Mouse (Mus musculus) stomach, embryonic 16.5 days (tissue): ENCODE results near the gene Cacna2d3. TPM values are rescaled to one million over a fixed set of nuclear protein-coding genes. Genes with fewer than 3 reads are reported as not detected.
A peak's percentile ranks its signal among the peaks of the same experiment; 100 is the strongest.

ENCODE experiments used
- ATAC-seq: fragments of 200-750 bp; cut with Nextera tagmentation; 2 replicates; pipeline ENCODE4 v1.8.0; 2017; ENCODE audit warnings: moderate number of reproducible peaks, moderate TSS enrichment; ENCODE audit not compliant: insufficient read depth, low FRiP score
- H3K27ac ChIP-seq: fragments of 300-500 bp; sonication (generic); 2 replicates; pipeline ENCODE4 v1.5.1; 2014; ENCODE audit warnings: low read length
- H3K27me3 ChIP-seq: fragments of 300-500 bp; sonication (generic); 2 replicates; pipeline ENCODE4 v1.6.1; 2014; ENCODE audit warnings: low read length, control low read depth, mixed read lengths; ENCODE audit not compliant: control insufficient read depth, insufficient read depth
- H3K36me3 ChIP-seq: fragments of 300-500 bp; sonication (generic); 2 replicates; pipeline ENCODE4 v1.6.1; 2014; ENCODE audit warnings: low read length; ENCODE audit not compliant: control insufficient read depth, insufficient read depth
- H3K4me1 ChIP-seq: fragments of 300-500 bp; sonication (generic); 2 replicates; pipeline ENCODE4 v1.6.1; 2014; ENCODE audit warnings: low read length, control low read depth, mixed read lengths; ENCODE audit not compliant: control insufficient read depth, insufficient read depth
- H3K4me2 ChIP-seq: fragments of 300-500 bp; sonication (generic); 2 replicates; pipeline ENCODE4 v1.6.1; 2014; ENCODE audit warnings: low read depth, low read length, mixed read lengths
- H3K4me3 ChIP-seq: fragments of 300-500 bp; sonication (generic); replicated peaks from 2 replicates; pipeline ENCODE4 v1.5.1; 2014; ENCODE audit warnings: mild to moderate bottlenecking, low read length
- H3K9ac ChIP-seq: fragments of 300-500 bp; sonication (generic); 2 replicates; pipeline ENCODE4 v1.6.1; 2014; ENCODE audit warnings: low read length
- H3K9me3 ChIP-seq: fragments of 300-500 bp; sonication (generic); replicated peaks from 2 replicates; pipeline ENCODE4 v1.6.1; 2016; ENCODE audit warnings: low read length, control low read depth; ENCODE audit not compliant: control insufficient read depth
- WGBS: fragments of 180-500 bp; shearing (Covaris S2); extraction: QIAGEN DNeasy Blood & Tissue Kit; methylation state at CpG from one replicate; pipeline ENCODE4 v1.1.7; 2014; 5-methylcytosine and 5-hydroxymethylcytosine counted together
- polyA plus RNA-seq: library from polyadenylated mRNA; unstranded; fragments of >200 nt; fragmentation: Nextera tagmentation; extraction: Ambion mirVana; gene quantifications from 2 replicates; pipeline ENCODE4 v1.2.1, GENCODE M21; 2015

Cacna2d3 gene
- polyA plus RNA-seq, 1 experiment from 2014 or later: 1.6 TPM

GRCm38 (mm10) chr14:28953409-28953808, 768.3 kb downstream of the Cacna2d3 start:
- WGBS: 33% methylated on average over 5 of the region's 5 CpGs
- ATAC-seq: no peak
- Histone ChIP-seq H3K4me3 (no peak overlapping the region), H3K9ac (no peak overlapping the region), H3K4me1 (no peaks in the 10 kb centered on the region; the same call in 1 of the 2 replicates), H3K36me3 (no peaks in the 10 kb centered on the region), H3K9me3 (no peaks in the 10 kb centered on the region), H3K27me3 (no peaks in the 10 kb centered on the region), H3K27ac (no peak overlapping the region), H3K4me2 (no peak overlapping the region)

GRCm38 (mm10) chr14:28950499-28950898, 771.2 kb downstream of the Cacna2d3 start:
- no peak overlapping the region for H3K4me3 ChIP-seq
- no peak for ATAC-seq
- no peak overlapping the region for H3K9ac ChIP-seq
- 91% methylated on average over 2 of the region's 2 CpGs for WGBS
- no peaks in the 10 kb centered on the region for H3K4me1 ChIP-seq
- no peak overlapping the region for H3K4me2 ChIP-seq
- H3K27ac ChIP-seq: no peak overlapping the region
- no peaks in the 10 kb centered on the region for H3K27me3 ChIP-seq
- no peaks in the 10 kb centered on the region for H3K36me3 ChIP-seq
- H3K9me3 ChIP-seq: no peaks in the 10 kb centered on the region

GRCm38 (mm10) chr14:28949785-28950184, 771.9 kb downstream of the Cacna2d3 start:
- H3K27ac ChIP-seq: no peak overlapping the region
- H3K4me1 ChIP-seq: no peaks in the 10 kb centered on the region
- no peaks in the 10 kb centered on the region for H3K9me3 ChIP-seq
- no peak overlapping the region for H3K4me3 ChIP-seq
- H3K36me3 ChIP-seq: no peaks in the 10 kb centered on the region
- no peaks in the 10 kb centered on the region for H3K27me3 ChIP-seq
- no peak overlapping the region for H3K4me2 ChIP-seq
- ATAC-seq: no peak
- WGBS: 88% methylated on average over 1 of the region's 1 CpGs
- H3K9ac ChIP-seq: no peak overlapping the region

GRCm38 (mm10) chr14:28948019-28948850, 773.4 kb downstream of the Cacna2d3 start:
- no peak for ATAC-seq
- no peaks in the 10 kb centered on the region for H3K4me1 ChIP-seq
- H3K4me3 ChIP-seq: no peak overlapping the region
- no peak overlapping the region for H3K9ac ChIP-seq
- no peaks in the 10 kb centered on the region for H3K27me3 ChIP-seq
- 78% methylated on average over 7 of the region's 7 CpGs for WGBS
- H3K9me3 ChIP-seq: no peaks in the 10 kb centered on the region
- no peaks in the 10 kb centered on the region for H3K36me3 ChIP-seq
- no peak overlapping the region for H3K4me2 ChIP-seq
- no peak overlapping the region for H3K27ac ChIP-seq

- no peak for ATAC-seq
Measured at GRCm38 (mm10) chr14:28932746-28933293, 788.8 kb downstream of the Cacna2d3 start.

GRCm38 (mm10) chr14:28923180-28923961, 798.3 kb downstream of the Cacna2d3 start:
- no peak overlapping the region for H3K9ac ChIP-seq
- no peak overlapping the region for H3K27ac ChIP-seq
- no peaks in the 10 kb centered on the region for H3K9me3 ChIP-seq
- 66% methylated on average over 12 of the region's 12 CpGs for WGBS
- ATAC-seq: peak; percentile 53
- 0 out of 2 replicates have a peak, but pooled peaks cover 4% of the 10 kb centered on the region for H3K27me3 ChIP-seq
- H3K36me3 ChIP-seq: no peaks in the 10 kb centered on the region
- H3K4me3 ChIP-seq: no peak overlapping the region
- no peak overlapping the region for H3K4me2 ChIP-seq
- no peaks in the 10 kb centered on the region for H3K4me1 ChIP-seq

More at GRCm38 (mm10) chr14:28932746-28933293, 788.8 kb downstream of the Cacna2d3 start:
- H3K27ac ChIP-seq: no peak overlapping the region
- H3K9ac ChIP-seq: no peak overlapping the region
- 62% methylated on average over 1 of the region's 1 CpGs for WGBS
- H3K4me2 ChIP-seq: no peak overlapping the region
- no peaks in the 10 kb centered on the region for H3K36me3 ChIP-seq
- no peaks in the 10 kb centered on the region for H3K4me1 ChIP-seq
- H3K9me3 ChIP-seq: no peaks in the 10 kb centered on the region
- no peak overlapping the region for H3K4me3 ChIP-seq
- H3K27me3 ChIP-seq: no peaks in the 10 kb centered on the region

GRCm38 (mm10) chr14:28918871-28919270, 802.8 kb downstream of the Cacna2d3 start:
- Histone ChIP-seq H3K36me3 (no peaks in the 10 kb centered on the region), H3K27ac (no peak overlapping the region), H3K4me2 (no peak overlapping the region), H3K4me1 (no peaks in the 10 kb centered on the region), H3K9me3 (no peaks in the 10 kb centered on the region), H3K9ac (no peak overlapping the region), H3K27me3 (0 out of 2 replicates have a peak, but pooled peaks cover 4% of the 10 kb centered on the region), H3K4me3 (no peak overlapping the region)
- 59% methylated on average over 5 of the region's 5 CpGs for WGBS
- ATAC-seq: no peak

GRCm38 (mm10) chr14:28915004-28915403, 806.7 kb downstream of the Cacna2d3 start:
- H3K27ac ChIP-seq: no peak overlapping the region
- 57% methylated on average over 1 of the region's 1 CpGs for WGBS
- ATAC-seq: no peak

GRCm38 (mm10) chr14:28907659-28908058, 814.0 kb downstream of the Cacna2d3 start:
- no peak overlapping the region for H3K9ac ChIP-seq
- H3K9me3 ChIP-seq: no peaks in the 10 kb centered on the region
- H3K4me2 ChIP-seq: no peak overlapping the region
- no peaks in the 10 kb centered on the region for H3K4me1 ChIP-seq
- H3K36me3 ChIP-seq: no peaks in the 10 kb centered on the region
- no peak overlapping the region for H3K27ac ChIP-seq
- H3K27me3 ChIP-seq: no peaks in the 10 kb centered on the region
- no peak for ATAC-seq
- no peak overlapping the region for H3K4me3 ChIP-seq
- WGBS: 87% methylated on average over 6 of the region's 6 CpGs

More at GRCm38 (mm10) chr14:28915004-28915403, 806.7 kb downstream of the Cacna2d3 start:
- Histone ChIP-seq H3K4me2 (no peak overlapping the region), H3K36me3 (no peaks in the 10 kb centered on the region), H3K27me3 (no peaks in the 10 kb centered on the region), H3K4me1 (no peaks in the 10 kb centered on the region), H3K9ac (no peak overlapping the region), H3K4me3 (no peak overlapping the region), H3K9me3 (no peaks in the 10 kb centered on the region)
